Mouse (Mus musculus) telencephalon, adult 2 months (tissue): Measurements from ENCODE around the gene Hist1h2ag.
"Not testable (repeated sequence)": the region's sequence is repeated elsewhere in the genome, so short reads cannot be mapped to it uniquely, and the experiment has no call there.

Source experiments
- DNase-seq: peaks from one replicate; pipeline ENCODE4 v3.0.0-alpha.2; 2011; ENCODE audit warnings: low read depth, low spot score

The Hist1h2ag gene

GRCm38 (mm10) chr13:22042568-22043502, at the start of gene Hist1h2ag, which contains the start of gene Hist1h2bj:
Gene Hist1h2ag (minus strand): TSS chr13:22042944.
Gene Hist1h2bj (plus strand): TSS chr13:22043214.
- DNase-seq, result peak; percentile 99

- not testable (repeated sequence) for DNase-seq
Measured at GRCm38 (mm10) chr13:22084140-22084539, 41.4 kb upstream of the Hist1h2ag start, which contains the start of gene Vmn1r188. Gene Vmn1r188 (plus strand): TSS chr13:22084440.

- no peak for DNase-seq
Measured at GRCm38 (mm10) chr13:22063468-22063867, 20.7 kb upstream of the Hist1h2ag start.

GRCm38 (mm10) chr13:22061422-22061821, 18.7 kb upstream of the Hist1h2ag start:
- DNase-seq, result no peak

- no peak for DNase-seq
Measured at GRCm38 (mm10) chr13:22053754-22054153, 11.0 kb upstream of the Hist1h2ag start.

- no peak for DNase-seq
Measured at GRCm38 (mm10) chr13:22051523-22051859, 8.7 kb upstream of the Hist1h2ag start.

GRCm38 (mm10) chr13:22050591-22051522, 8.1 kb upstream of the Hist1h2ag start:
- DNase-seq, result peak; percentile 78

- DNase-seq, result no peak
Measured at GRCm38 (mm10) chr13:22049737-22050440, 7.1 kb upstream of the Hist1h2ag start.

GRCm38 (mm10) chr13:22049041-22049440, 6.3 kb upstream of the Hist1h2ag start:
- DNase-seq, result no peak

GRCm38 (mm10) chr13:22045311-22045710, 2.6 kb upstream of the Hist1h2ag start:
- no peak for DNase-seq

GRCm38 (mm10) chr13:22044432-22045155, 1.9 kb upstream of the Hist1h2ag start:
- no peak for DNase-seq

GRCm38 (mm10) chr13:22043503-22044431, 1.0 kb upstream of the Hist1h2ag start:
- no peak for DNase-seq

- DNase-seq, result no peak
Measured at GRCm38 (mm10) chr13:22041651-22042567, 835 bp downstream of the Hist1h2ag start.

GRCm38 (mm10) chr13:22041142-22041536, 1.6 kb downstream of the Hist1h2ag start, which contains the start of gene Hist1h4i:
Gene Hist1h4i (minus strand): TSS chr13:22041362.
- DNase-seq, result peak; percentile 93

GRCm38 (mm10) chr13:22040464-22041141, 2.1 kb downstream of the Hist1h2ag start:
- DNase-seq, result no peak

- no peak for DNase-seq
Measured at GRCm38 (mm10) chr13:22039951-22040463, 2.7 kb downstream of the Hist1h2ag start.

GRCm38 (mm10) chr13:22039364-22039763, 3.4 kb downstream of the Hist1h2ag start:
- DNase-seq, result no peak

GRCm38 (mm10) chr13:22037415-22037814, 5.3 kb downstream of the Hist1h2ag start:
- DNase-seq, result no peak
